Comparison of ENCODE assay signal across 12 mouse cellular contexts in genomic region chr3:127627151-127627955, GRCm38 (mm10). TPM values are rescaled to one million over a fixed set of nuclear protein-coding genes. Genes with fewer than 3 reads are reported as not detected.
DNase-seq lines count a peak whose midpoint lies in the region; ATAC-seq and TF ChIP-seq lines count a peak whose summit lies in the region.
"Had no signal": no experiment of that assay in that cellular context is flagged by ENCODE, and none has a peak within 500 bp of the region (broad histone marks: within the 10 kb centered on the region; RNA-seq: fewer than 3 reads in every experiment).

No protein-coding gene starts in this region.

- 0 out of 2 replicates have a peak, but pooled peaks cover 2% of the 10 kb centered on the region for H3K4me1 ChIP-seq in kidney, adult 2 months (ENCODE audit: control insufficient read depth, insufficient read depth, low read length)
- peaks cover 47% of the 10 kb centered on the region for H3K4me1 ChIP-seq in forebrain, embryonic 15.5 days
- peaks cover 40% of the 10 kb centered on the region for H3K4me1 ChIP-seq in midbrain, embryonic 15.5 days

- H3K9ac ChIP-seq in forebrain, embryonic 15.5 days (replicated peaks), result peak overlapping the region; percentile 32
- no peak overlapping the region for H3K9ac ChIP-seq in midbrain, embryonic 15.5 days

- no peak for TF ChIP-seq CTCF in kidney, adult 2 months (conservative IDR thresholded peaks at IDR 0.05; ENCODE audit: insufficient read depth, insufficient read length, low read depth, low read length)

- 5% methylated on average over 28 of the region's 28 CpGs for WGBS in kidney, adult 2 months
- WGBS in forebrain, embryonic 15.5 days, result 1% methylated on average over 28 of the region's 28 CpGs
- WGBS in midbrain, embryonic 15.5 days, result under 1% methylated on average over 28 of the region's 28 CpGs

- no peaks in the 10 kb centered on the region for H3K9me3 ChIP-seq in forebrain, embryonic 15.5 days
- no peaks in the 10 kb centered on the region for H3K9me3 ChIP-seq in midbrain, embryonic 15.5 days

- H3K36me3 ChIP-seq in kidney, adult 2 months (ENCODE audit: control insufficient read depth, insufficient read depth, low read length), result no peaks in the 10 kb centered on the region
- no peaks in the 10 kb centered on the region for H3K36me3 ChIP-seq in forebrain, embryonic 15.5 days
- H3K36me3 ChIP-seq in midbrain, embryonic 15.5 days (replicated peaks), result no peaks in the 10 kb centered on the region

- no peak for TF ChIP-seq POLR2A in kidney, adult 2 months (IDR thresholded peaks at IDR 0.05; ENCODE audit: low read depth, low read length)

- peak; percentile 7 for DNase-seq in kidney, adult 9 months
- DNase-seq in kidney, adult 2 months, result no peak
- peak; percentile 59 for DNase-seq in embryo, embryonic 11 days
- no peak for DNase-seq in spleen, postnatal 4 days (ENCODE audit: low spot score in 2 of 2)
- no peak for DNase-seq in layer of hippocampus, adult 18-20 months (ENCODE audit: low spot score in 2 of 2)
- DNase-seq: liver; lung, postnatal 4 days had no signal

- H3K27me3 ChIP-seq in kidney, adult 2 months (replicated peaks; ENCODE audit: control insufficient read depth, insufficient read depth, low read length), result peaks cover 16% of the 10 kb centered on the region
- peaks cover 28% of the 10 kb centered on the region for H3K27me3 ChIP-seq in forebrain, embryonic 15.5 days
- H3K27me3 ChIP-seq in midbrain, embryonic 15.5 days (replicated peaks), result peaks cover 59% of the 10 kb centered on the region

- H3K27ac ChIP-seq in kidney, adult 2 months (ENCODE audit: insufficient read depth, low read depth, low read length), result no peak overlapping the region
- peak overlapping the region; percentile 67 for H3K27ac ChIP-seq in forebrain, embryonic 15.5 days (replicated peaks)
- no peak overlapping the region for H3K27ac ChIP-seq in midbrain, embryonic 15.5 days

- H3K4me2 ChIP-seq in forebrain, embryonic 15.5 days (replicated peaks), result peak overlapping the region; percentile 33
- peak overlapping the region; percentile 32; the same call in 1 of the 2 replicates for H3K4me2 ChIP-seq in midbrain, embryonic 15.5 days

- no peak for ATAC-seq in forebrain, embryonic 15.5 days (replicated peaks)
- no peak; the same call in 1 of the 2 replicates for ATAC-seq in midbrain, embryonic 15.5 days (replicated peaks)
- no peak for ATAC-seq in cerebellum, adult (ENCODE audit: insufficient number of reproducible peaks, low FRiP score, low TSS enrichment)

- no peak overlapping the region for H3K4me3 ChIP-seq in kidney, adult 2 months (ENCODE audit: insufficient read depth, low read depth, low read length)
- H3K4me3 ChIP-seq in forebrain, embryonic 15.5 days, result 0 out of 2 replicates have a peak overlapping the region, but pooled peaks have one; percentile 9
- no peak overlapping the region for H3K4me3 ChIP-seq in midbrain, embryonic 15.5 days

RNA-seq across cellular contexts. Expression of gene Neurog2, which starts 5.6 kb away (rescaled TPM):
- not detected in 2 replicates for polyA plus RNA-seq in kidney, adult 2 months (2012; rRNA removed)
- polyA plus RNA-seq in forebrain, embryonic 15.5 days (2015; fragmentation: Nextera tagmentation; extraction: Ambion mirVana), result 89.7 and 111 TPM in 2 replicates
- 15.1 and 16.5 TPM in 2 replicates for polyA plus RNA-seq in midbrain, embryonic 15.5 days (2015; fragmentation: Nextera tagmentation; extraction: Ambion mirVana)
- total RNA-seq in layer of hippocampus, adult 18-20 months (2021), result 1 to 10 TPM in 1 of 2 experiments, under 1 TPM in 1; 0.71 to 1.5 TPM
- total RNA-seq: adrenal gland, adult 18-20 months; heart, postnatal 36 days had no signal

Comparison
In these comparisons a context has a peak if more than half of its experiments do, and no peak if none do; other contexts are left out.
1. DNase-seq: peak in kidney, adult 9 months (single experiment) and embryo, embryonic 11 days (single experiment); none in kidney, adult 2 months (single experiment), spleen, postnatal 4 days (0 of 2) and layer of hippocampus, adult 18-20 months (0 of 2).
2. RNA of gene Neurog2, which starts 5.6 kb away (polyA plus RNA-seq): 89.7 to 111 TPM in forebrain, embryonic 15.5 days and 15.1 to 16.5 TPM in midbrain, embryonic 15.5 days; not detected in kidney, adult 2 months; every median in the first group is over 10 times any median in the second.